Mouse (Mus musculus): ENCODE results near the gene Tdrkh. TPM values are rescaled to one million over a fixed set of nuclear protein-coding genes. Genes with fewer than 3 reads are reported as not detected.

The Tdrkh gene
- polyA plus RNA-seq, 1 experiment = 17.7 TPM

- Histone ChIP-seq H3K27ac (ENCODE audit: insufficient read depth, low read depth, low read length) (peak within 1 kb of the TSS; percentile 59), H3K4me1 (ENCODE audit: control insufficient read depth, insufficient read depth, low read length) (peaks cover 7% of the 10 kb centered on the region), H3K4me3 (ENCODE audit: insufficient read depth, low read length) (peak within 1 kb of the TSS; percentile 97)
- no peak for TF ChIP-seq CTCF (IDR thresholded peaks at IDR 0.05; ENCODE audit: low read depth, low read length)
- TF ChIP-seq POLR2A (IDR thresholded peaks at IDR 0.05; ENCODE audit: borderline replicate concordance, low read depth, low read length) = no peak
Measured at GRCm38 (mm10) chr3:94443597-94443964, 30.5 kb downstream of the Tdrkh start, which contains the start of gene Oaz3. Oaz3 (minus strand) TSS chr3:94443915.

- Histone ChIP-seq H3K4me3 (ENCODE audit: insufficient read depth, low read length) (no peak overlapping the region), H3K4me1 (ENCODE audit: control insufficient read depth, insufficient read depth, low read length) (peaks cover 6% of the 10 kb centered on the region), H3K27ac (ENCODE audit: insufficient read depth, low read depth, low read length) (no peak overlapping the region)
- no peak for TF ChIP-seq CTCF (IDR thresholded peaks at IDR 0.05; ENCODE audit: low read depth, low read length)
- TF ChIP-seq POLR2A (IDR thresholded peaks at IDR 0.05; ENCODE audit: borderline replicate concordance, low read depth, low read length) = no peak
Measured at GRCm38 (mm10) chr3:94449377-94449776, 36.3 kb downstream of the Tdrkh start.

- Histone ChIP-seq H3K4me1 (ENCODE audit: control insufficient read depth, insufficient read depth, low read length) (no peaks in the 10 kb centered on the region), H3K27ac (ENCODE audit: insufficient read depth, low read depth, low read length) (no peak overlapping the region), H3K4me3 (ENCODE audit: insufficient read depth, low read length) (peak overlapping the region; percentile 29; the same call in 1 of the 2 replicates)
- TF ChIP-seq CTCF (IDR thresholded peaks at IDR 0.05; ENCODE audit: low read depth, low read length) (peak; percentile 52), POLR2A (IDR thresholded peaks at IDR 0.05; ENCODE audit: borderline replicate concordance, low read depth, low read length) (no peak)
Measured at GRCm38 (mm10) chr3:94456529-94457000, 43.5 kb downstream of the Tdrkh start.

GRCm38 (mm10) chr3:94457055-94457454 is 44.0 kb downstream of the Tdrkh start:
- TF ChIP-seq POLR2A (IDR thresholded peaks at IDR 0.05; ENCODE audit: borderline replicate concordance, low read depth, low read length) (no peak), CTCF (IDR thresholded peaks at IDR 0.05; ENCODE audit: low read depth, low read length) (no peak)
- no peaks in the 10 kb centered on the region for H3K4me1 ChIP-seq (ENCODE audit: control insufficient read depth, insufficient read depth, low read length)
- H3K4me3 ChIP-seq (ENCODE audit: insufficient read depth, low read length) = no peak overlapping the region
- H3K27ac ChIP-seq (ENCODE audit: insufficient read depth, low read depth, low read length) = no peak overlapping the region

GRCm38 (mm10) chr3:94459834-94460233 is 46.8 kb downstream of the Tdrkh start:
- no peak for TF ChIP-seq POLR2A (IDR thresholded peaks at IDR 0.05; ENCODE audit: borderline replicate concordance, low read depth, low read length)
- no peak for TF ChIP-seq CTCF (IDR thresholded peaks at IDR 0.05; ENCODE audit: low read depth, low read length)
- H3K27ac ChIP-seq (ENCODE audit: insufficient read depth, low read depth, low read length) = no peak overlapping the region
- H3K4me3 ChIP-seq (ENCODE audit: insufficient read depth, low read length) = no peak overlapping the region
- no peaks in the 10 kb centered on the region for H3K4me1 ChIP-seq (ENCODE audit: control insufficient read depth, insufficient read depth, low read length)

- H3K27ac ChIP-seq (ENCODE audit: insufficient read depth, low read depth, low read length) = no peak overlapping the region
- H3K4me3 ChIP-seq (ENCODE audit: insufficient read depth, low read length) = no peak overlapping the region
- H3K4me1 ChIP-seq (ENCODE audit: control insufficient read depth, insufficient read depth, low read length) = peaks cover 4% of the 10 kb centered on the region
- no peak for TF ChIP-seq CTCF (IDR thresholded peaks at IDR 0.05; ENCODE audit: low read depth, low read length)
- no peak for TF ChIP-seq POLR2A (IDR thresholded peaks at IDR 0.05; ENCODE audit: borderline replicate concordance, low read depth, low read length)
Measured at GRCm38 (mm10) chr3:94463926-94464578, 51.0 kb downstream of the Tdrkh start.

- no peak overlapping the region for H3K27ac ChIP-seq (ENCODE audit: insufficient read depth, low read depth, low read length)
- H3K4me3 ChIP-seq (ENCODE audit: insufficient read depth, low read length) = no peak overlapping the region
- TF ChIP-seq POLR2A (IDR thresholded peaks at IDR 0.05; ENCODE audit: borderline replicate concordance, low read depth, low read length) (no peak), CTCF (IDR thresholded peaks at IDR 0.05; ENCODE audit: low read depth, low read length) (no peak)
- peaks cover 11% of the 10 kb centered on the region for H3K4me1 ChIP-seq (ENCODE audit: control insufficient read depth, insufficient read depth, low read length)
Measured at GRCm38 (mm10) chr3:94465632-94466430, 52.8 kb downstream of the Tdrkh start.

GRCm38 (mm10) chr3:94468931-94469330 is 55.9 kb downstream of the Tdrkh start:
- H3K27ac ChIP-seq (ENCODE audit: insufficient read depth, low read depth, low read length) = no peak overlapping the region
- H3K4me1 ChIP-seq (ENCODE audit: control insufficient read depth, insufficient read depth, low read length) = peaks cover 11% of the 10 kb centered on the region
- TF ChIP-seq POLR2A (IDR thresholded peaks at IDR 0.05; ENCODE audit: borderline replicate concordance, low read depth, low read length) (no peak), CTCF (IDR thresholded peaks at IDR 0.05; ENCODE audit: low read depth, low read length) (no peak)

GRCm38 (mm10) chr3:94472447-94473114 is 59.5 kb downstream of the Tdrkh start:
- Histone ChIP-seq H3K4me3 (ENCODE audit: insufficient read depth, low read length) (no peak overlapping the region), H3K27ac (ENCODE audit: insufficient read depth, low read depth, low read length) (no peak overlapping the region), H3K4me1 (ENCODE audit: control insufficient read depth, insufficient read depth, low read length) (peaks cover 35% of the 10 kb centered on the region)
- TF ChIP-seq CTCF (IDR thresholded peaks at IDR 0.05; ENCODE audit: low read depth, low read length) (no peak), POLR2A (IDR thresholded peaks at IDR 0.05; ENCODE audit: borderline replicate concordance, low read depth, low read length) (no peak)

More at GRCm38 (mm10) chr3:94468931-94469330, 55.9 kb downstream of the Tdrkh start:
- no peak overlapping the region for H3K4me3 ChIP-seq (ENCODE audit: insufficient read depth, low read length)
